Mouse (Mus musculus): Measurements from ENCODE around the gene Fra10ac1. TPM values are rescaled to one million over a fixed set of nuclear protein-coding genes. Genes with fewer than 3 reads are reported as not detected.

Gene Fra10ac1
- total RNA-seq (2023): 10 to 100 TPM; 18.6 to 23.1 TPM

DNA sequence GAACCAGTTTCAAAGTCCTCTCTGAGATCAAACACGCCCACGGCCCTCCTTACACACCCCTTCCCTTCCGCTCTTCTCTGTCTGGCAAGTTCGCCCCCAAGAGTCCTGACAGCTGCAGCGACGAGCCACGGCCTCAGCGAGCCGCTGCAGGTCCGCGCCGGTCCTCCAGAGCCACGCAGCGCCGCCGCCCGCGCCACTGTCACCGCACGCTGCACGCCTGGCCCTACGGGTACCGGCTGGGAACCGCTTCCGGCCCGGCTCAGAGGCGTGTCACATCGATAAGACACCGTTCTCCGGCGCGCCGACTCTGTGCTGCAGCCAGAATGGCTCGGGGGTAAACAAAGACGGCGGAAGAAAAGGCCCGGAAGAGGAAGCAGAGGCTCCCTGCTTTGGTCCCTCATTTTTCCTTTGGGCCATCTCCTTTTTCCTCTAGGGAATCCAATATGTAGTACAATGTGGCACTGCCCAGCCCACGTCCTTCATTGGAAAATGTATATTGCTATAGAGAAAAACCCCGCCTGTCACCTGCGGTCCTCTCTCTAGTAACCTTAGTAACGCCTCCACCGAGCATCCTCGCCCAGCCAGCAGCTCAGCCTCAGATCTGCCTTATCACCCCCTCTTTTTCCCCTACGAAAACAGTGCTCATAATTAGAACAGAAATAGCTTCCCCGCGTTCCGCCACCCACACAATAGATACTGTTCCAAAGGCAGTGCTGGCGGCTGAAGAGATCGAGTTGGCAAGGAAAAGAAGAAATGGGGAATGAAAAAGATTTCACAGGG lies at the start of gene Fra10ac1:
Fra10ac1 (minus strand) TSS at position 252 of the 780 bp plus-strand sequence.

GRCm38 (mm10) chr19:38264505-38265500 lies 40.8 kb upstream of the Fra10ac1 start, which contains the start of gene Lgi1:
TSS of gene Lgi1 (plus strand) at chr19:38264536.

Other genes with a start within 250 kb of the Fra10ac1 start
- gene Myof, start 180.6 kb downstream of the Fra10ac1 start, total RNA-seq (2023): 1 to 10 TPM in 1 of 2 experiments, under 1 TPM in 1; 0.44 to 1.3 TPM
- 1 to 10 TPM; 1.3 to 3.4 TPM for gene Cep55, start 169.1 kb downstream of the Fra10ac1 start, total RNA-seq (2023)
- not detected for gene Ffar4, start 127.1 kb downstream of the Fra10ac1 start, total RNA-seq (2023)
- gene Rbp4, start 98.9 kb downstream of the Fra10ac1 start, total RNA-seq (2023): not detected
- gene Pde6c, start 91.4 kb downstream of the Fra10ac1 start, total RNA-seq (2023): not detected
- not detected for gene Lgi1, start 40.4 kb upstream of the Fra10ac1 start, total RNA-seq (2023)
- gene Slc35g1, start 171.8 kb upstream of the Fra10ac1 start, total RNA-seq (2023): 10 to 100 TPM; 24.0 to 25.2 TPM